Mouse (Mus musculus) C2C12 (cell line): ENCODE results near the gene Tyro3.

ENCODE experiments used
- CTCF ChIP-seq: IDR thresholded peaks from one replicate; pipeline ENCODE4 v1.5.1; 2011; ENCODE audit not compliant: control insufficient read depth, insufficient read depth, insufficient read length
- MAX ChIP-seq: IDR thresholded peaks from one replicate; pipeline ENCODE4 v1.6.1; 2011; ENCODE audit warnings: mild to moderate bottlenecking, control low read depth
- USF1 ChIP-seq: IDR thresholded peaks from one replicate; pipeline ENCODE4 v1.6.1; 2011; ENCODE audit warnings: low read depth, mild to moderate bottlenecking, control low read depth, moderate library complexity

DNA sequence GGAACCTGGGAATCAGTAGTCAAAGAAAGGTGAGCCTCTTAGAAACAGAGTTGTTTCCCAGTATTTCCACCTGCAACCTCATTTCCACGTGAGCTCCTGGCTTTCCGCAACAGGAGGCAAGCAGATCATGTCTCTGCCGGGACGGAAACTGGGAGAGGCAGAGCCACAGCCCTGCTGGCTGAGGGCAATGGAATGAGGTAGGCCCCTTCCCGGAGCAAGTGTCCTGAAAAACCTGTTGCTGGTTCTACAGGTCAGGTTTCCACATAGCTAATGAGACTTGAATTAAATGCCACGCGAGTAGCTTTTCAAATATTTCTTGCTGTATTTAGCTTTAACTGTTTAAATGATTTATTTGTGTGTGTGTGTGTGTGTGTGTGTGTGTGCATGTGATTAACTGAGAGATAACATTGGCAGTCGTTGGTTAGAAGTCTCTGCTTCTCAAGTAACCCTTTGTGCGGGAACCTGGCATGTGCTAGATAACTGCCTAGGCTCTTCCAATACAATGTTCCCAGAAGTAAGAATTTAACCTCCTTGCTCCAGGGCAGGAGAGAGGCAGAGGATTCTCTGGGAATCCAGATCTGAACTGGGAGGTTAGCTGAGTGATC lies 21.2 kb downstream of the Tyro3 start:
- TF ChIP-seq CTCF (no peak), MAX (no peak), USF1 (no peak)
